Mouse (Mus musculus): ENCODE results near the gene Olfr732. TPM values are rescaled to one million over a fixed set of nuclear protein-coding genes. Genes with fewer than 3 reads are reported as not detected.

Olfr732 gene
- polyA plus RNA-seq (2017; shearing (Covaris generic)) = not detected

DNA sequence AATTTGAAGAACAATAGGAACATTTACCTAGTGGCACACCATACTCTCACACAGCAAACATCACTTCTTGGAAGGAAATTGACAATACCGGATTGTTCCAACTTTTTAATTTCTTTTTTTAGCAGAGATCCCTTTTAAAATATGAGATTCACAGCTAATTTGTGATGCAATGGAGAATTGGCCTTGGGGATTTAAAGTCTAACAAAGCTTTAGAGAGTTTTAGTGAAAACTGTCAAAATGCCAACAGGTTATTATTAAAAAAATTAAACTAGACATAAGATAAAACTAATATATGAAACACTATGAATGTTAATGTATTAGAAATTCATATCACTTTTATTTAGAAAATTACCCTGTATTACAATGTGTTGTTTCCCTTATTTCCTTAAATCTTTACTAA lies at the start of gene Olfr732:
Gene Olfr732 (minus strand): TSS at position 101 of the 400 bp plus-strand sequence.

DNA sequence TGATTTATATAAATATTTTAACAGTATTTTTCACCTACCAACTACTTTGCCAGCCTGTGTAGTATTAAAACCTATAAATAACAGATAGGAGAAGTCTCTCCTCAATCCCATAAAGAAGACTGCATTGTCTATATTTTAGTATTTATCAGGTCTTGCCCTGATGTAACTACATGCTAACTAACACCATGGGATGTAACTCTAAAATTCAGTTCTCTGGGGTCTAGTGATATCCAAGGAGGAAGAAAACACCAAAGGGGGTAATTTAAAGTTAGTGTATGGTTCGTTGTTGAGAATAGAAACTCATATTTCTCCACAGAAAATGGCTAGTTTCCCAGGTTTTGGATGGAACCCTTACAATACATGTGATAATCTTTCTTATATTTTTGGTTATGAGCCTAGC lies 42.7 kb upstream of the Olfr732 start, which contains the start of gene Olfr734:
Gene Olfr734 (minus strand): TSS at position 101 of the 400 bp plus-strand sequence.

DNA sequence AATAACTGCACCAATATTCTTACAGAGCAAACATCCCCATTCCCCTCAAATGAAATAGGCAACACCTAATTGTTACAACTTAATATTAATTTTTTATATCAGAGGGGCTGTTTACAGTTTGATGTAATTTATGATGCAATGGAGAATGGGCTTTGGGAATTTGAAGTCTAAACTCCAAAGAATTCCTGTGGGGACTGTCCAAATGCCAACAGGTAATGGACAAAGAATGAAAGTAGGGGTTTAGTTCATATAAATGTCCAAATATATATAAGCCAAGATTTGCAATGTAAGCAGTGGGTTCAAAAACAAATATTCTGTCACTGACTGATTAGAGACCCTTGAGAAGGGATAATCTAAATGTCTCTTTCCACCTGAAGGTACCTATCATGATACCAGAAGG lies 17.4 kb upstream of the Olfr732 start, which contains the start of gene Olfr733:
Gene Olfr733 (minus strand): TSS at position 101 of the 400 bp plus-strand sequence.

DNA sequence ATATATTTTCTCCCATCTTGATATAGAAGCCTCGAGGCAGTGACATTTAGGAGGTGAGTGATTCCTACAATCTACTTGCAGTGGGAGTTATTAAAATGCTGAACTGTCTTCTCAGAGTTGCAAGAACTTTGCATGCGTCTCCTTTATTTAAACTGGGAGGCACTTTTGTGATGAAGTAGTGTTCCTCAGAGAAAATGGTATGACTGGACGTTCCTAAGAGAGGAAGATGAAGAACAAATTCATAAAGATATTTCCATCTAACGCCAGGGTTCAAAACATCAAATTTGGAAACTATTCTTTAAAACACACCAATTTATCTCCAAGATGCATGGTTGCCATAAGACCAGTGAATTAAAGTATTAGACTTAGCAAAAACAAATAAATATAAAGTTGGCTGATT lies 42.2 kb downstream of the Olfr732 start, which contains the start of gene Olfr731:
Gene Olfr731 (minus strand): TSS at position 101 of the 400 bp plus-strand sequence.

Other genes starting within 250 kb of the Olfr732 start
- not detected for gene Olfr725, start 243.8 kb downstream of the Olfr732 start, polyA plus RNA-seq (2017; shearing (Covaris generic))
- not detected for gene Olfr726, start 193.3 kb downstream of the Olfr732 start, polyA plus RNA-seq (2017; shearing (Covaris generic))
- gene Olfr727, start 161.0 kb downstream of the Olfr732 start, polyA plus RNA-seq (2017; shearing (Covaris generic)) = not detected
- gene Olfr728, start 141.5 kb downstream of the Olfr732 start, polyA plus RNA-seq (2017; shearing (Covaris generic)) = 0.07 TPM
- not detected for gene Olfr729, start 131.3 kb downstream of the Olfr732 start, polyA plus RNA-seq (2017; shearing (Covaris generic))
- gene Olfr730, start 96.0 kb downstream of the Olfr732 start, polyA plus RNA-seq (2017; shearing (Covaris generic)) = not detected
- gene Olfr731, start 42.3 kb downstream of the Olfr732 start, polyA plus RNA-seq (2017; shearing (Covaris generic)) = 0.06 TPM
- 0.07 TPM for gene Olfr733, start 17.3 kb upstream of the Olfr732 start, polyA plus RNA-seq (2017; shearing (Covaris generic))
- gene Olfr734, start 42.6 kb upstream of the Olfr732 start, polyA plus RNA-seq (2017; shearing (Covaris generic)) = not detected
- gene Olfr735, start 64.7 kb upstream of the Olfr732 start, polyA plus RNA-seq (2017; shearing (Covaris generic)) = not detected
- gene Tlr11, start 73.7 kb upstream of the Olfr732 start, polyA plus RNA-seq (2017; shearing (Covaris generic)) = not detected
- not detected for gene Olfr736, start 97.0 kb upstream of the Olfr732 start, polyA plus RNA-seq (2017; shearing (Covaris generic))
- not detected for gene Olfr738, start 123.4 kb upstream of the Olfr732 start, polyA plus RNA-seq (2017; shearing (Covaris generic))
- gene Olfr739, start 134.4 kb upstream of the Olfr732 start, polyA plus RNA-seq (2017; shearing (Covaris generic)) = not detected
- gene Olfr740, start 161.3 kb upstream of the Olfr732 start, polyA plus RNA-seq (2017; shearing (Covaris generic)) = not detected
- not detected for gene Olfr741, start 188.5 kb upstream of the Olfr732 start, polyA plus RNA-seq (2017; shearing (Covaris generic))
- not detected for gene Olfr742, start 219.4 kb upstream of the Olfr732 start, polyA plus RNA-seq (2017; shearing (Covaris generic))
- not detected for gene Olfr743, start 237.6 kb upstream of the Olfr732 start, polyA plus RNA-seq (2017; shearing (Covaris generic))